Mouse (Mus musculus) liver, embryonic 11.5 days (tissue): ENCODE results near the gene Zfp869. TPM values are rescaled to one million over a fixed set of nuclear protein-coding genes. Genes with fewer than 3 reads are reported as not detected.
"Not testable (repeated sequence)": the region's sequence is repeated elsewhere in the genome, so short reads cannot be mapped to it uniquely, and the experiment has no call there.

Experiments used
- ATAC-seq: fragments of 200-750 bp; cut with Nextera tagmentation; replicated peaks from 2 replicates; pipeline ENCODE4 v1.8.0; 2017; ENCODE audit warnings: moderate number of reproducible peaks, mild to moderate bottlenecking, moderate TSS enrichment, moderate library complexity; ENCODE audit not compliant: low FRiP score
- DNase-seq: peaks from one replicate; pipeline ENCODE4 v3.0.0-alpha.2; 2017; ENCODE audit warnings: low spot score
- H3K27ac ChIP-seq: fragments of 300-500 bp; sonication (generic); 2 replicates; pipeline ENCODE4 v1.5.1; 2014; ENCODE audit warnings: mild to moderate bottlenecking, low read depth, low read length, control low read depth
- H3K27me3 ChIP-seq: fragments of 300-500 bp; sonication (generic); replicated peaks from 2 replicates; pipeline ENCODE4 v1.6.1; 2014; ENCODE audit warnings: low read length, mixed read lengths; ENCODE audit not compliant: control insufficient read depth, insufficient read depth
- H3K36me3 ChIP-seq: fragments of 300-500 bp; sonication (generic); 2 replicates; pipeline ENCODE4 v1.6.1; 2014; ENCODE audit warnings: mild to moderate bottlenecking, low read length, moderate library complexity, mixed read lengths; ENCODE audit not compliant: control insufficient read depth, insufficient read depth
- H3K4me1 ChIP-seq: fragments of 300-500 bp; sonication (generic); replicated peaks from 2 replicates; pipeline ENCODE4 v1.6.1; 2014; ENCODE audit warnings: low read length, mixed read lengths; ENCODE audit not compliant: control insufficient read depth, insufficient read depth
- H3K4me2 ChIP-seq: fragments of 300-500 bp; sonication (generic); 2 replicates; pipeline ENCODE4 v1.6.1; 2014; ENCODE audit warnings: mild to moderate bottlenecking, control low read depth, moderate library complexity
- H3K4me3 ChIP-seq: fragments of 300-500 bp; sonication (generic); 2 replicates; pipeline ENCODE4 v1.5.1; 2014; ENCODE audit warnings: low read depth, low read length, control low read depth
- H3K9ac ChIP-seq: fragments of 300-500 bp; sonication (generic); 2 replicates; pipeline ENCODE4 v1.6.1; 2014; ENCODE audit warnings: low read depth, low read length, control low read depth
- H3K9me3 ChIP-seq: fragments of 300-500 bp; sonication (generic); 2 replicates; pipeline ENCODE4 v1.6.1; 2016; ENCODE audit warnings: low read length, inconsistent platforms, mixed read lengths; ENCODE audit not compliant: control insufficient read depth
- WGBS: fragments of 180-500 bp; shearing (Covaris S2); extraction: QIAGEN DNeasy Blood & Tissue Kit; methylation state at CpG from one replicate; pipeline ENCODE4 v1.1.7; 2014; 5-methylcytosine and 5-hydroxymethylcytosine counted together
- polyA plus RNA-seq: library from polyadenylated mRNA; unstranded; fragments of >200 nt; fragmentation: Nextera tagmentation; extraction: Ambion mirVana; gene quantifications from 2 replicates; pipeline ENCODE4 v1.2.1, GENCODE M21; 2014

Gene Zfp869
- polyA plus RNA-seq, result 23.5 and 26.6 TPM in 2 replicates

GRCm38 (mm10) chr8:69710624-69711023, at the start of gene Zfp869:
Gene Zfp869, minus strand, starts transcription at chr8:69710724.
- 92% methylated on average over 10 of the region's 10 CpGs for WGBS

GRCm38 (mm10) chr8:69758316-69758715, 47.8 kb upstream of the Zfp869 start:
- Histone ChIP-seq H3K9ac (no peak overlapping the region), H3K36me3 (peaks cover 9% of the 10 kb centered on the region), H3K27me3 (no peaks in the 10 kb centered on the region), H3K4me1 (peaks cover 1% of the 10 kb centered on the region; the same call in 1 of the 2 replicates), H3K4me3 (no peak overlapping the region), H3K9me3 (no peaks in the 10 kb centered on the region), H3K27ac (no peak overlapping the region), H3K4me2 (no peak overlapping the region)
- DNase-seq, result no peak
- ATAC-seq, result no peak
- WGBS, result 92% methylated on average over 5 of the region's 5 CpGs

More at GRCm38 (mm10) chr8:69710624-69711023, at the start of gene Zfp869:
- not testable (repeated sequence) for H3K27ac ChIP-seq, H3K9me3 ChIP-seq, H3K4me3 ChIP-seq, H3K4me2 ChIP-seq, H3K9ac ChIP-seq, ATAC-seq, H3K4me1 ChIP-seq, H3K27me3 ChIP-seq, DNase-seq
- peaks cover 51% of the 10 kb centered on the region for H3K36me3 ChIP-seq

- H3K27me3 ChIP-seq, result no peaks in the 10 kb centered on the region
- no peak for DNase-seq
- H3K27ac ChIP-seq, result peak overlapping the region; percentile 54; the same call in 1 of the 2 replicates
- H3K4me3 ChIP-seq, result no peak overlapping the region
- H3K9me3 ChIP-seq, result no peaks in the 10 kb centered on the region
- peaks cover 15% of the 10 kb centered on the region for H3K4me1 ChIP-seq
- H3K36me3 ChIP-seq, result peaks cover 7% of the 10 kb centered on the region; the same call in 1 of the 2 replicates
- ATAC-seq, result no peak
- no peak overlapping the region for H3K4me2 ChIP-seq
- WGBS, result 67% methylated on average over 2 of the region's 2 CpGs
- H3K9ac ChIP-seq, result no peak overlapping the region
Measured at GRCm38 (mm10) chr8:69752437-69752836, 41.9 kb upstream of the Zfp869 start.

GRCm38 (mm10) chr8:69749544-69750454, 39.3 kb upstream of the Zfp869 start, which contains the start of gene Zfp963:
Gene Zfp963, minus strand, starts transcription at chr8:69749970.
- peak within 1 kb of the TSS; percentile 71 for H3K4me3 ChIP-seq
- peak within 1 kb of the TSS; percentile 82 for H3K9ac ChIP-seq
- peak within 1 kb of the TSS; percentile 94 for H3K27ac ChIP-seq
- peak within 1 kb of the TSS; percentile 62 for H3K4me2 ChIP-seq
- WGBS, result 4% methylated on average over 48 of the region's 48 CpGs
- DNase-seq, result peak; percentile 94
- no peaks in the 10 kb centered on the region for H3K9me3 ChIP-seq
- ATAC-seq, result peak; percentile 98
- no peaks in the 10 kb centered on the region for H3K36me3 ChIP-seq
- peaks cover 15% of the 10 kb centered on the region for H3K4me1 ChIP-seq
- no peaks in the 10 kb centered on the region for H3K27me3 ChIP-seq

- no peak overlapping the region for H3K4me3 ChIP-seq
- H3K27me3 ChIP-seq, result no peaks in the 10 kb centered on the region
- no peak for ATAC-seq
- no peaks in the 10 kb centered on the region; the same call in 1 of the 2 replicates for H3K36me3 ChIP-seq
- H3K27ac ChIP-seq, result no peak overlapping the region
- no peaks in the 10 kb centered on the region for H3K9me3 ChIP-seq
- no peak overlapping the region for H3K9ac ChIP-seq
- no peaks in the 10 kb centered on the region for H3K4me1 ChIP-seq
- no peak for DNase-seq
- 80% methylated on average over 2 of the region's 2 CpGs for WGBS
- no peak overlapping the region for H3K4me2 ChIP-seq
Measured at GRCm38 (mm10) chr8:69741231-69741630, 30.7 kb upstream of the Zfp869 start.

- Histone ChIP-seq H3K9ac (no peak overlapping the region), H3K27me3 (no peaks in the 10 kb centered on the region), H3K9me3 (no peaks in the 10 kb centered on the region), H3K4me2 (no peak overlapping the region), H3K4me3 (no peak overlapping the region), H3K27ac (no peak overlapping the region), H3K4me1 (no peaks in the 10 kb centered on the region), H3K36me3 (no peaks in the 10 kb centered on the region; the same call in 1 of the 2 replicates)
- ATAC-seq, result no peak
- WGBS, result 74% methylated on average over 6 of the region's 6 CpGs
- DNase-seq, result no peak
Measured at GRCm38 (mm10) chr8:69740763-69741162, 30.2 kb upstream of the Zfp869 start.

DNA sequence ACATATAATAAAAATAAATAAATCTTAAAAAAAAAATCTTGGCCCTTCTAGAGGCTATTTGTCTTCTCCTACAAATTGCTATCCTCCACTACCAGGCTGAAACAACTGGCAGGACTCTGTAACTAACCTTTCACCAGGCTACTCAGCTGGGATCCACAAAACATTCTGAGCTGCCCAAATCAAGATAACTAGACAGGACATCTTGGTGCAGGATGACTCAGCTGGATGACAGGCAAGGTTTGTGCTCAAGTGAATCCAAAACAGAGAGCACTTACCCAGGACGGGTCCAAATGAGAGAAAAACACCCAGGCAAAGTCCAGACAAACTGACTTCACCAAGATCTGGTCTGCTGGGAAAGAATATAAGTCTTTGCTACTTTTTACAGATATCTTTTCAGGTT, 25.0 kb upstream of the Zfp869 start:
- H3K9ac ChIP-seq, result no peak overlapping the region
- no peaks in the 10 kb centered on the region for H3K4me1 ChIP-seq
- 62% methylated on average over 1 of the region's 1 CpGs for WGBS
- ATAC-seq, result no peak
- H3K36me3 ChIP-seq, result no peaks in the 10 kb centered on the region
- H3K4me2 ChIP-seq, result no peak overlapping the region
- no peak overlapping the region for H3K4me3 ChIP-seq
- no peak overlapping the region for H3K27ac ChIP-seq
- no peak for DNase-seq
- no peaks in the 10 kb centered on the region for H3K27me3 ChIP-seq
- no peaks in the 10 kb centered on the region for H3K9me3 ChIP-seq

- ATAC-seq, result peak; percentile 17
- H3K27ac ChIP-seq, result peak overlapping the region; percentile 48; the same call in 1 of the 2 replicates
- H3K9me3 ChIP-seq, result no peaks in the 10 kb centered on the region
- peaks cover 7% of the 10 kb centered on the region for H3K4me1 ChIP-seq
- peaks cover 6% of the 10 kb centered on the region; the same call in 1 of the 2 replicates for H3K36me3 ChIP-seq
- WGBS, result 43% methylated on average over 5 of the region's 5 CpGs
- H3K9ac ChIP-seq, result no peak overlapping the region; the same call in 1 of the 2 replicates
- no peak for DNase-seq
- H3K4me3 ChIP-seq, result peak overlapping the region; percentile 72
- peak overlapping the region; percentile 72 for H3K4me2 ChIP-seq
- no peaks in the 10 kb centered on the region for H3K27me3 ChIP-seq
Measured at GRCm38 (mm10) chr8:69717232-69717580, 6.7 kb upstream of the Zfp869 start.
